Mouse (Mus musculus) kidney, embryonic 15.5 days (tissue): ENCODE data around the gene Btaf1. TPM values are rescaled to one million over a fixed set of nuclear protein-coding genes. Genes with fewer than 3 reads are reported as not detected.
"Not testable (repeated sequence)": the region's sequence is repeated elsewhere in the genome, so short reads cannot be mapped to it uniquely, and the experiment has no call there.

Source experiments
- ATAC-seq: fragments of 200-750 bp; cut with Nextera tagmentation; replicated peaks from 2 replicates; pipeline ENCODE4 v1.8.0; 2017; ENCODE audit warnings: moderate TSS enrichment; ENCODE audit not compliant: low FRiP score
- H3K27ac ChIP-seq: fragments of 300-500 bp; sonication (generic); 2 replicates; pipeline ENCODE4 v1.5.1; 2015; ENCODE audit warnings: mild to moderate bottlenecking, inconsistent platforms
- H3K27me3 ChIP-seq: fragments of 300-500 bp; sonication (generic); 2 replicates; pipeline ENCODE4 v1.6.1; 2015; ENCODE audit warnings: inconsistent platforms
- H3K36me3 ChIP-seq: fragments of 300-500 bp; sonication (generic); 2 replicates; pipeline ENCODE4 v1.6.1; 2015; ENCODE audit warnings: inconsistent platforms
- H3K4me1 ChIP-seq: fragments of 300-500 bp; sonication (generic); 2 replicates; pipeline ENCODE4 v1.6.1; 2015; ENCODE audit warnings: inconsistent platforms
- H3K4me2 ChIP-seq: fragments of 300-500 bp; sonication (generic); 2 replicates; pipeline ENCODE4 v1.6.1; 2015; ENCODE audit warnings: moderate library complexity, mild to moderate bottlenecking, inconsistent platforms
- H3K4me3 ChIP-seq: fragments of 300-500 bp; sonication (generic); replicated peaks from 2 replicates; pipeline ENCODE4 v1.5.1; 2015; ENCODE audit warnings: mild to moderate bottlenecking, inconsistent platforms
- H3K9ac ChIP-seq: fragments of 300-500 bp; sonication (generic); 2 replicates; pipeline ENCODE4 v1.6.1; 2015; ENCODE audit warnings: mild to moderate bottlenecking, inconsistent platforms
- H3K9me3 ChIP-seq: fragments of 300-500 bp; sonication (generic); replicated peaks from 2 replicates; pipeline ENCODE4 v1.6.1; 2016; ENCODE audit warnings: inconsistent platforms
- WGBS: fragments of 180-500 bp; shearing (Covaris S2); methylation state at CpG from one replicate; pipeline ENCODE4 v1.1.7; 2015; ENCODE audit warnings: mixed read lengths; 5-methylcytosine and 5-hydroxymethylcytosine counted together
- polyA plus RNA-seq: library from polyadenylated mRNA; unstranded; fragments of >200 nt; fragmentation: Nextera tagmentation; extraction: Ambion mirVana; gene quantifications from 2 replicates; pipeline ENCODE4 v1.2.1, GENCODE M21; 2015

Gene Btaf1
- polyA plus RNA-seq, 1 experiment from 2014 or later: 11.0 TPM

GRCm38 (mm10) chr19:36927800-36928361 is 2.0 kb downstream of the Btaf1 start:
- Histone ChIP-seq H3K4me3 (peak overlapping the region; percentile 98; the same call in 1 of the 2 replicates), H3K9me3 (no peaks in the 10 kb centered on the region), H3K27me3 (no peaks in the 10 kb centered on the region), H3K9ac (no peak overlapping the region), H3K27ac (no peak overlapping the region), H3K4me2 (peak overlapping the region; percentile 70), H3K4me1 (peaks cover 16% of the 10 kb centered on the region), H3K36me3 (no peaks in the 10 kb centered on the region)
- no peak for ATAC-seq
- 80% methylated on average over 6 of the region's 6 CpGs for WGBS

GRCm38 (mm10) chr19:36929816-36930215 is 3.9 kb downstream of the Btaf1 start:
- Histone ChIP-seq H3K27me3 (no peaks in the 10 kb centered on the region), H3K9me3 (no peaks in the 10 kb centered on the region), H3K9ac (no peak overlapping the region), H3K4me1 (peaks cover 15% of the 10 kb centered on the region), H3K4me2 (no peak overlapping the region), H3K27ac (no peak overlapping the region), H3K36me3 (no peaks in the 10 kb centered on the region), H3K4me3 (no peak overlapping the region)
- no peak for ATAC-seq

- Histone ChIP-seq H3K36me3 (0 out of 2 replicates have a peak, but pooled peaks cover 4% of the 10 kb centered on the region), H3K9me3 (no peaks in the 10 kb centered on the region), H3K4me1 (peaks cover 6% of the 10 kb centered on the region; the same call in 1 of the 2 replicates), H3K9ac (no peak overlapping the region), H3K4me3 (no peak overlapping the region), H3K4me2 (no peak overlapping the region), H3K27me3 (no peaks in the 10 kb centered on the region), H3K27ac (no peak overlapping the region)
- ATAC-seq: no peak
Observed at GRCm38 (mm10) chr19:36932097-36932496, 6.2 kb downstream of the Btaf1 start.

- Histone ChIP-seq H3K27ac (no peak overlapping the region), H3K36me3 (0 out of 2 replicates have a peak, but pooled peaks cover 4% of the 10 kb centered on the region), H3K9ac (no peak overlapping the region), H3K4me1 (peaks cover 2% of the 10 kb centered on the region; the same call in 1 of the 2 replicates), H3K27me3 (no peaks in the 10 kb centered on the region), H3K4me3 (no peak overlapping the region), H3K4me2 (no peak overlapping the region), H3K9me3 (no peaks in the 10 kb centered on the region)
- ATAC-seq: no peak
- WGBS: 86% methylated on average over 2 of the region's 2 CpGs
Observed at GRCm38 (mm10) chr19:36932613-36933012, 6.7 kb downstream of the Btaf1 start.

- H3K9me3 ChIP-seq: no peaks in the 10 kb centered on the region
- H3K4me2 ChIP-seq: no peak overlapping the region
- no peak for ATAC-seq
- WGBS: 90% methylated on average over 4 of the region's 4 CpGs
- H3K36me3 ChIP-seq: 0 out of 2 replicates have a peak, but pooled peaks cover 4% of the 10 kb centered on the region
- H3K27me3 ChIP-seq: no peaks in the 10 kb centered on the region
- H3K4me3 ChIP-seq: no peak overlapping the region
- H3K9ac ChIP-seq: no peak overlapping the region
- H3K4me1 ChIP-seq: no peaks in the 10 kb centered on the region
- H3K27ac ChIP-seq: no peak overlapping the region
Observed at GRCm38 (mm10) chr19:36936285-36936684, 10.4 kb downstream of the Btaf1 start.

- H3K4me3 ChIP-seq: no peak overlapping the region
Observed at GRCm38 (mm10) chr19:36938008-36938407, 12.1 kb downstream of the Btaf1 start.

GRCm38 (mm10) chr19:36940064-36940463 is 14.2 kb downstream of the Btaf1 start:
- Histone ChIP-seq H3K27ac (no peak overlapping the region), H3K36me3 (0 out of 2 replicates have a peak, but pooled peaks cover 4% of the 10 kb centered on the region), H3K4me2 (no peak overlapping the region), H3K9me3 (no peaks in the 10 kb centered on the region), H3K4me3 (no peak overlapping the region), H3K9ac (no peak overlapping the region), H3K4me1 (no peaks in the 10 kb centered on the region), H3K27me3 (no peaks in the 10 kb centered on the region)
- no peak for ATAC-seq
- WGBS: 98% methylated on average over 1 of the region's 1 CpGs

More at GRCm38 (mm10) chr19:36938008-36938407, 12.1 kb downstream of the Btaf1 start:
- Histone ChIP-seq H3K4me2 (no peak overlapping the region), H3K36me3 (0 out of 2 replicates have a peak, but pooled peaks cover 4% of the 10 kb centered on the region), H3K9ac (no peak overlapping the region), H3K27me3 (no peaks in the 10 kb centered on the region), H3K27ac (no peak overlapping the region), H3K4me1 (no peaks in the 10 kb centered on the region), H3K9me3 (no peaks in the 10 kb centered on the region)
- no peak for ATAC-seq

GRCm38 (mm10) chr19:36953637-36954206 is 27.8 kb downstream of the Btaf1 start:
- H3K4me1 ChIP-seq: no peaks in the 10 kb centered on the region
- ATAC-seq: no peak
- H3K36me3 ChIP-seq: peaks cover 25% of the 10 kb centered on the region
- WGBS: 84% methylated on average over 4 of the region's 4 CpGs
- H3K27me3 ChIP-seq: no peaks in the 10 kb centered on the region
- H3K4me3 ChIP-seq: no peak overlapping the region
- no peak overlapping the region; the same call in 1 of the 2 replicates for H3K27ac ChIP-seq
- no peaks in the 10 kb centered on the region for H3K9me3 ChIP-seq
- no peak overlapping the region for H3K9ac ChIP-seq
- no peak overlapping the region for H3K4me2 ChIP-seq

GRCm38 (mm10) chr19:36958331-36958730 is 32.5 kb downstream of the Btaf1 start:
- 84% methylated on average over 4 of the region's 4 CpGs for WGBS
- ATAC-seq: no peak
- H3K4me3 ChIP-seq: no peak overlapping the region
- no peak overlapping the region for H3K27ac ChIP-seq
- H3K4me1 ChIP-seq: no peaks in the 10 kb centered on the region
- no peak overlapping the region for H3K4me2 ChIP-seq
- H3K36me3 ChIP-seq: peaks cover 52% of the 10 kb centered on the region
- no peaks in the 10 kb centered on the region for H3K9me3 ChIP-seq
- H3K9ac ChIP-seq: no peak overlapping the region
- H3K27me3 ChIP-seq: no peaks in the 10 kb centered on the region

- H3K4me3 ChIP-seq: no peak overlapping the region
- no peak overlapping the region for H3K9ac ChIP-seq
- no peak overlapping the region for H3K4me2 ChIP-seq
- no peak overlapping the region for H3K27ac ChIP-seq
- no peaks in the 10 kb centered on the region for H3K9me3 ChIP-seq
- H3K36me3 ChIP-seq: peaks cover 68% of the 10 kb centered on the region
- no peak for ATAC-seq
- H3K27me3 ChIP-seq: no peaks in the 10 kb centered on the region
- 98% methylated on average over 1 of the region's 1 CpGs for WGBS
- no peaks in the 10 kb centered on the region for H3K4me1 ChIP-seq
Observed at GRCm38 (mm10) chr19:36961320-36961719, 35.4 kb downstream of the Btaf1 start.

- peaks cover 67% of the 10 kb centered on the region for H3K36me3 ChIP-seq
- not testable (repeated sequence) for H3K9ac ChIP-seq, H3K27me3 ChIP-seq, H3K9me3 ChIP-seq, H3K4me1 ChIP-seq, H3K4me2 ChIP-seq, H3K4me3 ChIP-seq, H3K27ac ChIP-seq, ATAC-seq
- 83% methylated on average over 6 of the region's 6 CpGs for WGBS
Observed at GRCm38 (mm10) chr19:36962544-36963260, 36.8 kb downstream of the Btaf1 start.

- no peak for ATAC-seq
- no peaks in the 10 kb centered on the region for H3K4me1 ChIP-seq
- H3K36me3 ChIP-seq: peaks cover 89% of the 10 kb centered on the region
Observed at GRCm38 (mm10) chr19:37004557-37004956, 78.7 kb downstream of the Btaf1 start.

More at GRCm38 (mm10) chr19:37004557-37004956, 78.7 kb downstream of the Btaf1 start:
- 92% methylated on average over 5 of the region's 5 CpGs for WGBS
- no peak overlapping the region for H3K9ac ChIP-seq
- H3K27ac ChIP-seq: no peak overlapping the region
- no peak overlapping the region for H3K4me2 ChIP-seq
- no peaks in the 10 kb centered on the region for H3K9me3 ChIP-seq
- no peaks in the 10 kb centered on the region for H3K27me3 ChIP-seq
- no peak overlapping the region for H3K4me3 ChIP-seq
